Mouse (Mus musculus) testis, adult 2 months (tissue): Measurements from ENCODE around the gene Upk1a.

Experiments
- CTCF ChIP-seq: fragments of 200-500 bp; IDR thresholded peaks from 2 replicates; pipeline ENCODE4 v1.5.1; 2012; ENCODE audit warnings: low read depth, mild to moderate bottlenecking, inconsistent platforms, low read length, moderate library complexity; ENCODE audit not compliant: control insufficient read depth, insufficient read depth, insufficient replicate concordance
- POLR2A ChIP-seq: fragments of 200-500 bp; IDR thresholded peaks from 2 replicates; pipeline ENCODE4 v1.6.1; 2012; ENCODE audit warnings: low read depth, mild to moderate bottlenecking, inconsistent platforms, low read length, moderate library complexity; ENCODE audit not compliant: control insufficient read depth

- TF ChIP-seq CTCF (no peak), POLR2A (peak; percentile 41)
These were observed 23.8 kb downstream of the Upk1a start, which contains the start of gene Kmt2b for GRCm38 (mm10) chr7:30588676-30589434.
